Mouse (Mus musculus) stomach, postnatal 0 days (tissue): ENCODE results near the gene Gbp4.
"Not testable (repeated sequence)": the region's sequence is repeated elsewhere in the genome, so short reads cannot be mapped to it uniquely, and the experiment has no call there.

Experiments
- CTCF ChIP-seq: IDR thresholded peaks from 2 replicates; pipeline ENCODE4 v1.5.1; 2016; ENCODE audit warnings: antibody characterized with exemption, low read depth, mild to moderate bottlenecking, moderate library complexity
- EP300 ChIP-seq: optimal IDR thresholded peaks from 2 replicates; pipeline ENCODE3; 2016; ENCODE audit warnings: antibody characterized with exemption

DNA sequence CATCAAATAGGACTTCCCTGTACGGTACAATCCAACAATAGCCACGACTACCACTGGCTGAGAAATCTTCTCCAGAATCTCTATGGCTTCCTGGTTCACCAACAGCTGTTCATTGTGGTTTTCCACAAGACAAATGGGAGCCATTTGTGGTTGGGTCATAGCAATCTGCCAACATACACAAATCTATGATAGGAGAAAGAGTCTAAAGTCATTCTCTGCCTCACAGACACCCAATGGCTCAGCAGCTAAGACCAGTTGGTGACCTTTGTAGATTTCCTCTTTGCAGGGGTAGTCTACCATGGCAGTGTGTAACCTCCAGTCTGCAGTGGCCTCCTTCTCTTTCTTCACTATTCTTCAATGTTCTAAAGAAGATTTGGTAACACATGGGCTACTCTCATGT is 33.7 kb downstream of the Gbp4 start:
- not testable (repeated sequence) for TF ChIP-seq CTCF, EP300
